Mouse (Mus musculus): ENCODE measurements at regions not wholly inside any gene's neighbourhood (a gene's known extent, or its start where the extent isn't known, plus 50 kb on each side); places are given as distances from the start of the nearest gene placed in this dataset.

DNA sequence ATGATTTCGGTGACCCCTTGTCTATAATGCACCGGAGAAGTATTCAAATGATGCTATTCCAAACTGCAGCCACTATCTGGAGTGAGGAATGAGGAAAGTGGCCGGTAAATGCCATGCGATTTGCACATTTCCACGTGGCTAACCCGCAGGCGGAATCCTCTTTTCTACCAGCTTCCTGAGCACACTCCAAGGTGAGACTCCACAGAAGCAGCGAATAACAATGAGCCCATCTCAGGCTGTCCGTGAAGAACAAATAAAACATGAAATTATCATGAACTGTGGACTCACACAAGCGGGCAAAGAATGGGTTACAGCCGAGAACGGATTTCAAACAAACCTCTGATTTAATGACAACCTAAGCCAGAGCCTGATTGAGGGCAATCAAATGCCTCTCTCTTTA is 279.7 kb upstream of the Sash1 start:
- no peak for TF ChIP-seq CTCF (IDR thresholded peaks at IDR 0.05; ENCODE audit: low read depth, low read length)
- TF ChIP-seq POLR2A (IDR thresholded peaks at IDR 0.05; ENCODE audit: borderline replicate concordance, low read depth, low read length): no peak
